Mouse (Mus musculus) kidney, adult 2 months (tissue): ENCODE measurements at regions not wholly inside any gene's neighbourhood (a gene's known extent, or its start where the extent isn't known, plus 50 kb on each side); places are given as distances from the start of the nearest gene placed in this dataset.

Experiments used
- CTCF ChIP-seq: fragments of 200-500 bp; conservative IDR thresholded peaks from 2 replicates; pipeline ENCODE4 v1.5.1; 2011; ENCODE audit warnings: low read depth, mild to moderate bottlenecking, control low read depth, low read length, moderate library complexity, mixed read lengths; ENCODE audit not compliant: insufficient read depth, insufficient read length
- POLR2A ChIP-seq: fragments of 200-500 bp; IDR thresholded peaks from one replicate; pipeline ENCODE4 v1.6.1; 2011; ENCODE audit warnings: low read depth, low read length, control low read depth

DNA sequence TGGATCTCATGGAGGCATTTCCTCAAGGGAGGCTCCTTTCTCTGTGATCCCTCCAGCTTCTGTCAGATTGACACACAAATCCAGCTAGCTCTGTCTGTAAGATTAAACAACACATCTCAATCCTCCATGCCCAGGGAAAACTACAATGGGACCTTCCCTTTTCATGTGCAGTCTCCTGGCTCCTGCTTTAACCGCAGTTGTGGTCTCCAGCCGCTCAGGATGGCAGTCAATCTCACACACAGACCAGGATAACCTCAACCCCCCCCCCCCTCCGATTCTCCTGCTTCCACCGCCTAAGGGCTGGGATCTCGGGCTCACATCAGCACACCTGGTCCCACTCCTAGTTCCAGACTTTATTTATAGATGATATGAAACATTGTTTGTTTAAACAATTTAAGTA lies 66.1 kb upstream of the Slc34a2 start:
- TF ChIP-seq CTCF (no peak), POLR2A (no peak)
